Mouse (Mus musculus) frontal cortex, postnatal 14 days (tissue): ENCODE measurements at regions not wholly inside any gene's neighbourhood (a gene's known extent, or its start where the extent isn't known, plus 50 kb on each side); places are given as distances from the start of the nearest gene placed in this dataset.

Experiments
- DNase-seq, 2 experiments: peaks; one replicate each; pipeline ENCODE4 v3.0.0; 2022; ENCODE audit warnings: low spot score in 2 of 2

GRCm38 (mm10) chr4:69973566-69973965, 436.7 kb downstream of the Cdk5rap2 start:
- no peak for DNase-seq

- no peak for DNase-seq
Observed at GRCm38 (mm10) chr4:69971721-69972120, 438.5 kb downstream of the Cdk5rap2 start.

GRCm38 (mm10) chr4:69968424-69968823, 441.8 kb downstream of the Cdk5rap2 start:
- no peak for DNase-seq
